Comparison of ENCODE assay signal across 12 mouse cellular contexts in the genomic region with DNA sequence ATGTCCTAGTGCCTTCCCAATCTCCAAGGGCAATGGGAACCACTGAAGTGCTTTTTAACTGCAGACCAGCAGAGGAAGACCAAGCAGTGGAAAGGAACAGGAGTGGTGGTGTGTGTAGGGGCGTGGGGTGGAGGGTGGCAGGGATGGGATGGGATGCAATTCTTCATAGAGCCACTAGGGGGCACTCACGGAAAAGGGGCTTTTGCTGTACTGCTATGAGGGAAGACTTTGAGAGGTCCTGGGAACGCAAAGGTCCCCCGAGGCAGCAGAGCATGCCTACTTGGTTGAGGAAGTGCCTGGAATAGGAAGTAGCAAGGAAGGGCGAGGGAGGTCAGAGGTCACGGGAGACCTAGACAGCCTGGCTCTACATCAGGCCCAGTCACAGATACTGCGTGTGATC.
DNase-seq lines count a peak whose midpoint lies in the region; ATAC-seq and TF ChIP-seq lines count a peak whose summit lies in the region.
"Had no signal": no experiment of that assay in that cellular context is flagged by ENCODE, and none has a peak within 500 bp of the region (broad histone marks: within the 10 kb centered on the region; RNA-seq: fewer than 3 reads in every experiment).

No protein-coding gene starts in this region.

- TF ChIP-seq CTCF in heart, adult 2 months (IDR thresholded peaks at IDR 0.05) = peak; percentile 76
- TF ChIP-seq CTCF in testis, adult 2 months (IDR thresholded peaks at IDR 0.05; ENCODE audit: control insufficient read depth, insufficient read depth, insufficient replicate concordance, low read depth, low read length) = peak; percentile 87

- no peaks in the 10 kb centered on the region for H3K9me3 ChIP-seq in heart, embryonic 12.5 days (replicated peaks)

- TF ChIP-seq EP300 in heart, adult 2 months (IDR thresholded peaks at IDR 0.05; ENCODE audit: insufficient read depth, low read depth, low read length) = no peak

- no peak for DNase-seq in heart, adult 2 months
- DNase-seq in testis, postnatal 14 days (ENCODE audit: low spot score) = no peak
- no peak for DNase-seq in cerebellum, adult 11-12 months
- DNase-seq in right cerebral cortex, postnatal 4 days = no peak
- DNase-seq: embryo, embryonic 11 days; midbrain, embryonic 14.5 days; right cerebral cortex, postnatal 14 days had no signal

- no peak for TF ChIP-seq POLR2A in heart, adult 2 months (IDR thresholded peaks at IDR 0.05; ENCODE audit: insufficient read depth, low read depth, low read length)
- TF ChIP-seq POLR2A in testis, adult 2 months (IDR thresholded peaks at IDR 0.05; ENCODE audit: control insufficient read depth, low read depth, low read length) = no peak

- no peaks in the 10 kb centered on the region for H3K36me3 ChIP-seq in heart, adult 2 months (ENCODE audit: control insufficient read depth, insufficient read depth, low read length)
- no peaks in the 10 kb centered on the region for H3K36me3 ChIP-seq in heart, embryonic 12.5 days
- H3K36me3 ChIP-seq in testis, adult 2 months (ENCODE audit: control insufficient read depth, insufficient read depth, low read length) = no peaks in the 10 kb centered on the region

- H3K4me3 ChIP-seq in heart, adult 2 months = no peak overlapping the region
- no peak overlapping the region for H3K4me3 ChIP-seq in heart, embryonic 12.5 days
- no peak overlapping the region for H3K4me3 ChIP-seq in testis, adult 2 months (ENCODE audit: control insufficient read depth, low read depth, low read length)

- no peaks in the 10 kb centered on the region for H3K27me3 ChIP-seq in heart, adult 2 months (ENCODE audit: control insufficient read depth, insufficient read depth, low read length)
- H3K27me3 ChIP-seq in heart, embryonic 12.5 days (replicated peaks) = no peaks in the 10 kb centered on the region
- no peaks in the 10 kb centered on the region for H3K27me3 ChIP-seq in testis, adult 2 months (ENCODE audit: control insufficient read depth, insufficient read depth, low read length)

- H3K27ac ChIP-seq in heart, adult 2 months = no peak overlapping the region
- no peak overlapping the region for H3K27ac ChIP-seq in heart, embryonic 12.5 days (ENCODE audit: poor library complexity, severe bottlenecking)
- H3K27ac ChIP-seq in testis, adult 2 months (ENCODE audit: control insufficient read depth, insufficient read depth, low read depth, low read length) = no peak overlapping the region
- H3K27ac ChIP-seq: hindbrain, embryonic 14.5 days had no signal

- no peaks in the 10 kb centered on the region for H3K79me2 ChIP-seq in heart, adult 2 months (replicated peaks; ENCODE audit: control insufficient read depth, insufficient read depth, low read length)

- ATAC-seq in heart, embryonic 12.5 days (ENCODE audit: insufficient number of reproducible peaks, low FRiP score) = no peak
- peak; percentile 42 for ATAC-seq in erythroblast, adult 5-6 weeks (replicated peaks; ENCODE audit: low FRiP score, poor library complexity, severe bottlenecking)
- ATAC-seq in activated CD4-positive, CD25-positive, alpha-beta regulatory T cell, adult 4 months = no peak

- H3K9ac ChIP-seq in heart, adult 2 months (ENCODE audit: low read depth, low read length) = no peak overlapping the region
- no peak overlapping the region for H3K9ac ChIP-seq in heart, embryonic 12.5 days
- H3K9ac ChIP-seq: hindbrain, embryonic 14.5 days had no signal

- 55% methylated on average over 7 of the region's 7 CpGs for WGBS in heart, adult 2 months
- 50% methylated on average over 7 of the region's 7 CpGs for WGBS in heart, embryonic 12.5 days

- peaks cover 1% of the 10 kb centered on the region; the same call in 1 of the 2 replicates for H3K4me1 ChIP-seq in heart, adult 2 months (ENCODE audit: control insufficient read depth, insufficient read depth, low read length)
- H3K4me1 ChIP-seq in heart, embryonic 12.5 days (replicated peaks) = peaks cover 30% of the 10 kb centered on the region
- no peaks in the 10 kb centered on the region; the same call in 1 of the 2 replicates for H3K4me1 ChIP-seq in testis, adult 2 months (ENCODE audit: control insufficient read depth, insufficient read depth, low read length)

- no peak overlapping the region for H3K4me2 ChIP-seq in heart, embryonic 12.5 days
- H3K4me2 ChIP-seq: hindbrain, embryonic 14.5 days had no signal

- intact Hi-C loops in heart, adult 2 months (cut with DNase I) = loop anchor here (5.0 kb wide), 1 partner anchor 144 kb away; no protein-coding TSS in a partner anchor
